Mouse (Mus musculus): ENCODE measurements at regions not wholly inside any gene's neighbourhood (a gene's known extent, or its start where the extent isn't known, plus 50 kb on each side); places are given as distances from the start of the nearest gene placed in this dataset.

- no peak for DNase-seq (ENCODE audit: low spot score in 2 of 2)
Measured at GRCm38 (mm10) chr1:145620561-145620960, 845.3 kb upstream of the Rgs18 start.

- no peak for DNase-seq (ENCODE audit: low spot score in 2 of 2)
Measured at GRCm38 (mm10) chr1:145614326-145614725, 839.1 kb upstream of the Rgs18 start.

GRCm38 (mm10) chr1:145596983-145597382 lies 821.7 kb upstream of the Rgs18 start:
- DNase-seq (ENCODE audit: low spot score in 2 of 2): peak in 1 of 2 experiments; percentile 2

GRCm38 (mm10) chr1:145579460-145579859 lies 804.2 kb upstream of the Rgs18 start:
- no peak for DNase-seq (ENCODE audit: low spot score in 2 of 2)

- no peak for DNase-seq (ENCODE audit: low spot score in 2 of 2)
Measured at GRCm38 (mm10) chr1:145570012-145570411, 794.8 kb upstream of the Rgs18 start.

GRCm38 (mm10) chr1:145561347-145561746 lies 786.1 kb upstream of the Rgs18 start:
- DNase-seq (ENCODE audit: low spot score in 2 of 2): no peak
